Mouse (Mus musculus) forebrain, embryonic 13.5 days (tissue): ENCODE measurements at regions not wholly inside any gene's neighbourhood (a gene's known extent, or its start where the extent isn't known, plus 50 kb on each side); places are given as distances from the start of the nearest gene placed in this dataset.

Source experiments
- ATAC-seq: fragments of 200-750 bp; cut with Nextera tagmentation; 2 replicates; pipeline ENCODE4 v1.8.0; 2017
- H3K27ac ChIP-seq: fragments of 300-500 bp; sonication (generic); 2 replicates; pipeline ENCODE4 v1.5.1; 2015; ENCODE audit warnings: inconsistent platforms, mild to moderate bottlenecking, moderate library complexity
- H3K27me3 ChIP-seq: fragments of 300-500 bp; sonication (generic); 2 replicates; pipeline ENCODE4 v1.6.1; 2015; ENCODE audit warnings: mild to moderate bottlenecking, inconsistent platforms
- H3K36me3 ChIP-seq: fragments of 300-500 bp; sonication (generic); 2 replicates; pipeline ENCODE4 v1.6.1; 2015; ENCODE audit warnings: mild to moderate bottlenecking, inconsistent platforms; ENCODE audit not compliant: poor library complexity, severe bottlenecking
- H3K4me1 ChIP-seq: fragments of 300-500 bp; sonication (generic); 2 replicates; pipeline ENCODE4 v1.6.1; 2015; ENCODE audit warnings: inconsistent platforms
- H3K4me2 ChIP-seq: fragments of 300-500 bp; sonication (generic); 2 replicates; pipeline ENCODE4 v1.6.1; 2015; ENCODE audit warnings: inconsistent platforms, mild to moderate bottlenecking, moderate library complexity
- H3K4me3 ChIP-seq: fragments of 300-500 bp; sonication (generic); 2 replicates; pipeline ENCODE4 v1.5.1; 2015; ENCODE audit warnings: mild to moderate bottlenecking, inconsistent platforms
- H3K9ac ChIP-seq: fragments of 300-500 bp; sonication (generic); 2 replicates; pipeline ENCODE4 v1.6.1; 2015; ENCODE audit warnings: mild to moderate bottlenecking, inconsistent platforms
- H3K9me3 ChIP-seq: fragments of 300-500 bp; sonication (generic); replicated peaks from 2 replicates; pipeline ENCODE4 v1.6.1; 2016; ENCODE audit warnings: inconsistent platforms
- WGBS: fragments of 180-500 bp; shearing (Covaris S2); methylation state at CpG from one replicate; pipeline ENCODE4 v1.1.7; 2015; 5-methylcytosine and 5-hydroxymethylcytosine counted together

DNA sequence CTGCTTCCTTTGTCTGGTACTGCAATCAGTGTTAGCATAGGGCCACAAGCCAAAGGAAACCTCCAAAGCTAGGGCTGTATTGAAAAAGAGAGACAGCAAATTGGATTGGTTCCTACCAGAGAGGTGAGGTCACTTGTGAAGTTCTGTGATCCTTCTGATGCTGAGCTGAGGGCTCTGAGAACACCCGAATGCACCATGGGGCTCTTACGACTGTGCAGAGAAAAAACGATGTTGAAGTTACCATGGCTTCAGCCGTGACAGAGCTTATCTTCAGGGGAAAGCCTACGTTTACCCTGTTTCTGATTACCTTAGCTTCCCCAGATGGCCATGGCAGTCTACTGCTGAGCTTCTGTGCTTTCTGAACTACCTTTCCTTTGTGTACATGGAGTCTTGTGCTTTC lies 53.9 kb upstream of the Fmo9 start:
- Histone ChIP-seq H3K4me1 (no peaks in the 10 kb centered on the region), H3K27ac (no peak overlapping the region), H3K9ac (no peak overlapping the region), H3K4me3 (no peak overlapping the region), H3K36me3 (no peaks in the 10 kb centered on the region), H3K9me3 (no peaks in the 10 kb centered on the region), H3K27me3 (no peaks in the 10 kb centered on the region), H3K4me2 (no peak overlapping the region)
- ATAC-seq, result peak; percentile 16; the same call in 1 of the 2 replicates
- WGBS, result 76% methylated on average over 5 of the region's 5 CpGs

DNA sequence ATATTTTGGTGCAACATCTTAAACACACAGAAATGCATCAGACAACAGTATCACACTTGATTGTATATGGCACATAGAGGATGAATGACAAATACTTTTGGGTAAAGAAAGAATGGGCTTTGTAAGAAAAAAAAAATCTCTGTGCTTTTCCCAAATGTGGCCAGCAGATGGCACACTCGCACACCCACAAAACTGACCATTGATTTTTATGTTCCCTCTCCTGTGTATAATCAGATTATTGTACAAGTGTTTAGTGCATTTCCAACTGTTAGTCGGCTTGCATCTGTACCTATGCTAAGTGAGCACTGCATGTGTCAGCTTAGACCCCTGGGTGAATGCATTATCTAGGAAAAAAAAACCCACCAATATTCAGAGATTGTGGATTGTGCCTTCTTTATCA lies 56.4 kb upstream of the Fmo9 start:
- H3K36me3 ChIP-seq, result no peaks in the 10 kb centered on the region
- H3K9me3 ChIP-seq, result no peaks in the 10 kb centered on the region
- no peaks in the 10 kb centered on the region for H3K27me3 ChIP-seq
- H3K9ac ChIP-seq, result no peak overlapping the region
- H3K4me2 ChIP-seq, result no peak overlapping the region
- WGBS, result 1% methylated on average over 2 of the region's 2 CpGs
- H3K4me3 ChIP-seq, result no peak overlapping the region
- peak; percentile 65; the same call in 1 of the 2 replicates for ATAC-seq
- no peak overlapping the region for H3K27ac ChIP-seq
- H3K4me1 ChIP-seq, result no peaks in the 10 kb centered on the region

DNA sequence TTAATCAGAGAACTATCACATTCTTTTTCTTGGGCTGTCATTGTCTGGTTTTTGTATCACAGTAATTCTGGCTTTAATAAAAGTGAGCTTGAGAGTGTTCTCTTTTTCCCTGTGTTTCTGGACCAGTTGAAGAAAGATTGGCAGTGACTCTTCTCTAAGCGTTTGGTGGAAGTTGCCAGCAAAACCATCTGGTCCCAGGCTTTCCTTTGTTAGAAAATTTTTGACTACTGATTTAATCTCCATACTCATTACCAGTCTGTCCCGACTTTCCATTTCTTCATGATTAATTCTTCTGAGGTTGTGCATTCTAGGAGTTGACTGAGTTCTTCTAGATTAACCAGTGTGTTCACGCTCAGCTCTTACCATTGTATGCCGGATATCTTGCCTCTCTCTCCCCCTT lies 68.6 kb upstream of the Fmo9 start:
- no peaks in the 10 kb centered on the region for H3K27me3 ChIP-seq
- no peaks in the 10 kb centered on the region for H3K36me3 ChIP-seq
- ATAC-seq, result peak; percentile 76
- no peak overlapping the region for H3K4me2 ChIP-seq
- H3K9me3 ChIP-seq, result no peaks in the 10 kb centered on the region
- no peaks in the 10 kb centered on the region for H3K4me1 ChIP-seq
- no peak overlapping the region for H3K9ac ChIP-seq
- WGBS, result 73% methylated on average over 4 of the region's 4 CpGs
- H3K27ac ChIP-seq, result no peak overlapping the region
- H3K4me3 ChIP-seq, result no peak overlapping the region

DNA sequence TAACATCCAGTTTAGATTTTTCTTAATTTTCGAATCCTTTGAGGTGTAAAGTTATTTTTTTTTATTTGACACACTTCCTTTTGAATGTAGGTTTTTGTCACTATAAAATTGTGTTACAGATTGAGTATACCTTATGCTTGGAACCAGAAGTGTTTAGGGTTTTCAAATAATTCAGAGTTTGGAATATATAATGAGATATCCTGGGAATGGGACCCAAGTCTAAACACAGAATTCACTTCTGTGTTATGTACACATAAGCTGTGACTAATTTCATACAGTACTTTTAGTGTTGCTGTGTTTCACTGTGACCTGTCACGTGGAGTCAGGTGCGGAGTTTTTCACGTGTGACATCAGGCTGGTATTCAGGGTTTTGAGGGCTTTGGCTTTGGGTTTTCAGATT lies 69.1 kb upstream of the Fmo9 start:
- WGBS, result 79% methylated on average over 4 of the region's 4 CpGs
- Histone ChIP-seq H3K4me2 (no peak overlapping the region), H3K27me3 (no peaks in the 10 kb centered on the region), H3K9ac (no peak overlapping the region), H3K4me3 (no peak overlapping the region), H3K9me3 (no peaks in the 10 kb centered on the region), H3K27ac (no peak overlapping the region), H3K36me3 (no peaks in the 10 kb centered on the region), H3K4me1 (no peaks in the 10 kb centered on the region)
- peak; percentile 50; the same call in 1 of the 2 replicates for ATAC-seq

DNA sequence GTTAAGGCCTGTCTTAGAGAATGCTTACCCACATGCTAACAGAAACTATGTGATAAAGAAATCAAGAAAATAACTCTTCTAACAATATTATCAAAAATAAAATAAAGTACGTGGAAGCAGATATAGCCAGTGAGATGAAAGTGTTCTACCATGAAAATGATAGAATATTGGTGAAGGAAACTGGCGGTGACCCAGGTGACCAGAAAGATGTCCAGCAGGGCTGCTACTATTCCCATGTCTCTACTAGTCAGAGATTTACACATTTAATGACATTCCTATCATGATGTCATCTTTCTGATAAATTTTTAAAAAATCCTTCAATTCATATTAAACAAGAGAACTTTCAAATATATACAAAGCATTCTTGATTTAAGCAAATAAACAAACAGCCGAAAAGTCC lies 69.8 kb upstream of the Fmo9 start:
- 96% methylated on average over 3 of the region's 3 CpGs for WGBS
- Histone ChIP-seq H3K4me1 (no peaks in the 10 kb centered on the region), H3K36me3 (no peaks in the 10 kb centered on the region), H3K27ac (no peak overlapping the region), H3K9me3 (no peaks in the 10 kb centered on the region), H3K4me2 (no peak overlapping the region), H3K4me3 (no peak overlapping the region), H3K27me3 (no peaks in the 10 kb centered on the region), H3K9ac (no peak overlapping the region)
- no peak for ATAC-seq

DNA sequence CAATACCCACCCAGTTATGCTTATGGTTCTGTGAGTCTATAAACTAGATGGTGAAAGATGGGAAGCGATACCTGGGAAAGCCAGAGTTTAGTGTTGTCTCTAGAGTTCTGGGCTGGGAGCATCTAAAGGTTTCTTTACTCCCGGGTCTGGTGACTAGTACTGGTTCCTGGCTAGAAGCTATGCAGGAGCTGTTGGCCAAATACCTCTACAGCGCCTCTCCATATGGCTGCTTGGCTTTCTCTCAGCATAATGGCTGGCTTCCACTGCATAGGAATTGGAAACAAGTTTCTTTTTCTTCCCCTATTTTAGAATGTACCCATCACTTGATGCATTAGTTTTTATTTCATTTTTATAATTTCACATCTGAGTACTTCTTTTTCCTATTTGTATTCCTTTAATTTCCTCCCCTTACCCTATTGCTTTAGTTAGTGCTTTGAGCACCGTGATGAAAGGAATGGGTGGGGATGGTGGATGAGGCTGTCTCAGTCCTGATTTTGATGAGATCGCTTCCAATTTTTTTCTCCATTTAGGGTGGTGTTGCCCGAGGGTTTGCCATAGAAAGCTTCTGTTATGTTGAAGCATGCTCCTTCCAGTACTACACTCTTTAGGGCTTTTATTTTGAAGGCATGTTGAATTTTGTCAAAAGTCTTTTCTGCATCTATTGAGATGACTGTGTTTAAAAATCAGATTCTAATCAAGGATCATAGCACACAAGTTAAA lies 71.5 kb upstream of the Fmo9 start:
- no peak overlapping the region for H3K4me2 ChIP-seq
- no peaks in the 10 kb centered on the region for H3K9me3 ChIP-seq
- no peaks in the 10 kb centered on the region for H3K27me3 ChIP-seq
- peak; percentile 48; the same call in 1 of the 2 replicates for ATAC-seq
- H3K4me1 ChIP-seq, result no peaks in the 10 kb centered on the region
- H3K4me3 ChIP-seq, result no peak overlapping the region
- H3K36me3 ChIP-seq, result no peaks in the 10 kb centered on the region
- 85% methylated on average over 6 of the region's 6 CpGs for WGBS
- no peak overlapping the region; the same call in 1 of the 2 replicates for H3K27ac ChIP-seq
- H3K9ac ChIP-seq, result no peak overlapping the region

DNA sequence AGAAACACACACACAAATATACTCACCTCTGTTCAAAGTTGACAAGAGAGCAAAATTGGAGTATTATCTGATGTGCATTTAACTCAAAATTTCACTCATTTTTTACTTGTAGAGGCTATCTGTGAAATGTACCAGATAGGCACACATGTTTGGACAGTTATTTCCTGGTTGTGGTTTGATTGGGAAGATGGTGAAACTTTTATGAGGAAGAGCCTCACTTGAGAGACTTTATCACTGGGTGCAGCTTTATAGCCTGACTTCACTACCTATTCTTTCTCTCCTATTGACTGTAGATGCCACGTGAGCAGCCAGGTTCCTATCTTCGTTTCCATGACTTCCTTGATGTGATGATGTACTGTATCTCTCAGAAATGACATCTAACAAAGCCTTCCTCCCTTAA lies 77.3 kb upstream of the Fmo9 start:
- Histone ChIP-seq H3K4me3 (no peak overlapping the region), H3K27ac (no peak overlapping the region), H3K36me3 (no peaks in the 10 kb centered on the region), H3K27me3 (no peaks in the 10 kb centered on the region), H3K4me1 (no peaks in the 10 kb centered on the region), H3K9ac (no peak overlapping the region), H3K4me2 (no peak overlapping the region), H3K9me3 (no peaks in the 10 kb centered on the region)
- no peak for ATAC-seq
- WGBS, result 85% methylated on average over 2 of the region's 2 CpGs

DNA sequence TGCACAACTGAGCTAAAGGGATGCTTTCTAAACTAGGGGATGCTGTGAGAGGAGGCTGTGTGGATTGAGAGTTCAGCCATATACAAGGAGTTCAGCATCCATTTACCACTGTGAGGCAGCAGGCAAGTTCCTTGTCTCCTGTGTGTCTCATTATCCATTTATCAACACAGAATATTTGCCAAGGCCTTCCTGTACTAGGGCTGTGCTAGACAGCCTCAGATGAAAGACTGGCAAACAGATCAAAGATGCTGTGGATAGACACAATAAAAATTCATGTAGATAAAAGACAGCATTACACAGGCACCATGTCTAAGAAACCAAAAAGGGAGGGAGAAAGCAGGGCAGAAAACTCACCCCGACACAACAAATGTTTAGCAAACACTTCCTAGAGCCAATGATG lies 91.5 kb upstream of the Fmo9 start:
- H3K4me1 ChIP-seq, result no peaks in the 10 kb centered on the region
- 81% methylated on average over 1 of the region's 1 CpGs for WGBS
- no peak overlapping the region for H3K4me2 ChIP-seq
- H3K36me3 ChIP-seq, result no peaks in the 10 kb centered on the region
- no peaks in the 10 kb centered on the region for H3K27me3 ChIP-seq
- ATAC-seq, result no peak
- H3K4me3 ChIP-seq, result no peak overlapping the region
- H3K9me3 ChIP-seq, result no peaks in the 10 kb centered on the region
- H3K9ac ChIP-seq, result no peak overlapping the region
- no peak overlapping the region for H3K27ac ChIP-seq

DNA sequence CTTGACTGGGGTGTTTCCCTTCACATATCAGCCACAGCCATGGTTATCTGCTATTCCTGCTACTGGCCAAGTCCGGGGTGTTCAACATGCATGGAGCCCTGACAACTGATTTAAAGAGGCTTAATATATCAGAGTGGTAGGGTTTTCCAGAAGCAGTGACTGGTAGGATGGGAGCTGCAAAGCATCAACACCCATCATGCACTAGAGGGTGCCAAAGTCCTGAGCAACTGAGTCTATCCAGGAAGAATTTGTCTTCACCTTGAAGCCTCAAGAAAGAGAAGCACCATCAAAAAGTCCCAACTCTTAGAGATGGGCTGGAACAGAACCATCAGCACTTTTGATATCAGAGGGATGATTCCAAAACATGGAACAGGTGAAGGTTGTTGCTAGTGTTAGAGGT lies 100.5 kb upstream of the Fmo9 start:
- WGBS, result 63% methylated on average over 1 of the region's 1 CpGs
- Histone ChIP-seq H3K27ac (no peak overlapping the region), H3K9me3 (no peaks in the 10 kb centered on the region), H3K4me2 (no peak overlapping the region), H3K4me3 (no peak overlapping the region), H3K27me3 (no peaks in the 10 kb centered on the region), H3K4me1 (0 out of 2 replicates have a peak, but pooled peaks cover 6% of the 10 kb centered on the region), H3K36me3 (no peaks in the 10 kb centered on the region), H3K9ac (no peak overlapping the region)
- ATAC-seq, result no peak

DNA sequence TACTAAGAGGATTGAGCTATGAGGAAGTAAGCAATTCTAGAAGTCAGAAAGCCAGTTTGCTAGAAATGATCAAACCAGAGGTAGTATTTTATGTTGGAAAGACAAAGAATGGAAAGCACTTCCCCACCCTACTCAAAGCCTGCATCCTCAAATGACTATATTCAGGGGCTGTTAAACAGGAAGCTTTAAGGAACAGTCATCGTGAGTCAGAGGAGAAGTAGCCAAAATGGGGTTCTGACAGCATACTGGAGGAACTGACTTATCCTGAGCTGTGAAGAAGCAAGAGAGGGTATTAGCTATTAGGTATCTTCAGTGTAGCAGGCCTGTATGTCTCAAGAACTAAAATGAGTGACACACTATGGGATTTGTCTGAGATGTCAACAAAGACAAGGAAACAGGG lies 106.3 kb upstream of the Fmo9 start:
- Histone ChIP-seq H3K4me3 (no peak overlapping the region), H3K9ac (no peak overlapping the region), H3K27me3 (no peaks in the 10 kb centered on the region), H3K9me3 (no peaks in the 10 kb centered on the region), H3K27ac (no peak overlapping the region), H3K4me1 (peaks cover 18% of the 10 kb centered on the region), H3K4me2 (no peak overlapping the region), H3K36me3 (no peaks in the 10 kb centered on the region)
- ATAC-seq, result no peak
- 84% methylated on average over 1 of the region's 1 CpGs for WGBS

DNA sequence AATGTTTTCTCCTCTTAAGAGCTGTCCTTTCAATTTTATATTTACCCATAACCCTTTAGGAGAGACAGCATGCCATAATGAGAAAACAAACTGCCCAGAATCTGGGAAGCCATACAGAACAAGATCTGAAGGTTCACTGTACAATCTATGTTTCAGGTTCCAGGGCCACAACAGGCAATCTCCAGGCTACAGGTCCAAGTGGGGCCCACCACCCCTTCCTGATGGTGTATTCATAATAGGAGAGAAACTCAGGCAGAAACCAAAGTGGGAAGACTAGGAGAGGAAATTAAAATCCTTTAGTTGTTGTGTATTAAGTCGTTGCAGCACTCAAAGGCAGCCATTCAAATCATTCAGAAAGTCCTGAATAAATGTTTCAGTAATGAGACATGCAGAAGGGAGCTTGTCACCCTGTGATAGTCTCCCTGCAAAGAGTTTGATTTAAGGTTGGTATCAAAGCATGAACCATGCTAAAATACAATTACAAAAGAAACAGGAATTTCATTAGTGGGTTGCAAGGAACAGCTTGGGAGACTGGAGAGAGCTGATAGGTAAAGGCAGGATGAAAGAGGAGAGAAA lies 107.3 kb upstream of the Fmo9 start:
- WGBS, result 25% methylated on average over 1 of the region's 1 CpGs
- no peak overlapping the region for H3K9ac ChIP-seq
- H3K9me3 ChIP-seq, result no peaks in the 10 kb centered on the region
- H3K4me3 ChIP-seq, result no peak overlapping the region
- peaks cover 18% of the 10 kb centered on the region for H3K4me1 ChIP-seq
- no peaks in the 10 kb centered on the region for H3K36me3 ChIP-seq
- peak; percentile 86 for ATAC-seq
- H3K27me3 ChIP-seq, result no peaks in the 10 kb centered on the region
- no peak overlapping the region for H3K27ac ChIP-seq
- H3K4me2 ChIP-seq, result no peak overlapping the region

DNA sequence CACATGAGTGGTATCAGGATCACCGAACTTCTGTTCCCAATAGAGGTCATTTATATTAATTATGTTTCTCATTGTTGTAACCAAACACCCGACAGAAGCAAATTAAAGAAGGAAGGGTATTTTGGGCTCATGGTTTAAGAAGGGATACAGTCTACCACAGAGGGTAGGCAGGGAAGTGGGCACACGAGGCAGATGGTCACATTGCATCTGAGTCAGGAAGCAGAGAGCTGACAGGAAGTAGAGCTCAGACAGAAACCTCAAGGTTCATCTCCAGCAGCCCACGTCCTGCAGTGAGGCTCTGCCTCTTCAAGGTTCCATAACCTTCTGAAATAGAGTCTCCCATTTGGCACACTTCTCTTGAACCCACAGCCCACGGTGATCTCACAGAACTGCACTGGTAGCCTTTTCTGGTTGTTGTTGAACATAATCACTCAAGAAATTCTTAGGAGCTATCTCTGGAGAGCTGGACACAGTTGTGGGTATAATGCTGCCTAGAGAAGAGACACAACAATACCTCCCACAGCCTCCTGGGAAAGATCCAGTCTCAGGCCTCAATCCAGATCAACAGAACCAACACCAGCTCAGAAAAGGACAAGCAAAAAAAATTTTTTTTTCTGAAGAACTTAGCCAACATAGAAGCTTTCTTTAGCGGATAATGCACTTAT lies 111.5 kb upstream of the Fmo9 start:
- Histone ChIP-seq H3K36me3 (no peaks in the 10 kb centered on the region), H3K9ac (no peak overlapping the region), H3K4me1 (peaks cover 12% of the 10 kb centered on the region), H3K4me2 (no peak overlapping the region), H3K9me3 (no peaks in the 10 kb centered on the region), H3K4me3 (no peak overlapping the region), H3K27ac (no peak overlapping the region), H3K27me3 (no peaks in the 10 kb centered on the region)
- no peak for ATAC-seq
- WGBS, result 88% methylated on average over 6 of the region's 6 CpGs
